Mouse (Mus musculus) forebrain, embryonic 12.5 days (tissue): ENCODE measurements around the gene Gtf3c6. TPM values are rescaled to one million over a fixed set of nuclear protein-coding genes. Genes with fewer than 3 reads are reported as not detected.
A peak's percentile ranks its signal among the peaks of the same experiment; 100 is the strongest.
"Not testable (repeated sequence)": the region's sequence is repeated elsewhere in the genome, so short reads cannot be mapped to it uniquely, and the experiment has no call there.

ENCODE experiments used
- ATAC-seq: fragments of 200-750 bp; cut with Nextera tagmentation; 2 replicates; pipeline ENCODE4 v1.8.0; 2017; ENCODE audit warnings: moderate TSS enrichment; ENCODE audit not compliant: low FRiP score
- H3K27ac ChIP-seq: fragments of 300-500 bp; sonication (generic); 2 replicates; pipeline ENCODE4 v1.5.1; 2016; ENCODE audit warnings: mild to moderate bottlenecking
- H3K27me3 ChIP-seq: fragments of 300-500 bp; sonication (generic); 2 replicates; pipeline ENCODE4 v1.6.1; 2016; ENCODE audit warnings: mild to moderate bottlenecking
- H3K36me3 ChIP-seq: fragments of 300-500 bp; sonication (generic); replicated peaks from 2 replicates; pipeline ENCODE4 v1.6.1; 2016; ENCODE audit warnings: mild to moderate bottlenecking
- H3K4me1 ChIP-seq: fragments of 300-500 bp; sonication (generic); 2 replicates; pipeline ENCODE4 v1.6.1; 2016
- H3K4me2 ChIP-seq: fragments of 300-500 bp; sonication (generic); 2 replicates; pipeline ENCODE4 v1.6.1; 2016; ENCODE audit warnings: mild to moderate bottlenecking, moderate library complexity
- H3K4me3 ChIP-seq: fragments of 300-500 bp; sonication (generic); replicated peaks from 2 replicates; pipeline ENCODE4 v1.5.1; 2016; ENCODE audit warnings: mild to moderate bottlenecking
- H3K9ac ChIP-seq: fragments of 300-500 bp; sonication (generic); 2 replicates; pipeline ENCODE4 v1.6.1; 2016; ENCODE audit warnings: mild to moderate bottlenecking
- H3K9me3 ChIP-seq: fragments of 300-500 bp; sonication (generic); 2 replicates; pipeline ENCODE4 v1.6.1; 2016
- WGBS: fragments of 180-500 bp; shearing (Covaris S2); methylation state at CpG from one replicate; pipeline ENCODE4 v1.1.7; 2016; 5-methylcytosine and 5-hydroxymethylcytosine counted together
- polyA plus RNA-seq: library from polyadenylated mRNA; unstranded; fragments of >200 nt; fragmentation: Nextera tagmentation; extraction: Ambion mirVana; gene quantifications from 2 replicates; pipeline ENCODE4 v1.2.1, GENCODE M21; 2016

Gene Gtf3c6
- 131 and 135 TPM in 2 replicates for polyA plus RNA-seq

DNA sequence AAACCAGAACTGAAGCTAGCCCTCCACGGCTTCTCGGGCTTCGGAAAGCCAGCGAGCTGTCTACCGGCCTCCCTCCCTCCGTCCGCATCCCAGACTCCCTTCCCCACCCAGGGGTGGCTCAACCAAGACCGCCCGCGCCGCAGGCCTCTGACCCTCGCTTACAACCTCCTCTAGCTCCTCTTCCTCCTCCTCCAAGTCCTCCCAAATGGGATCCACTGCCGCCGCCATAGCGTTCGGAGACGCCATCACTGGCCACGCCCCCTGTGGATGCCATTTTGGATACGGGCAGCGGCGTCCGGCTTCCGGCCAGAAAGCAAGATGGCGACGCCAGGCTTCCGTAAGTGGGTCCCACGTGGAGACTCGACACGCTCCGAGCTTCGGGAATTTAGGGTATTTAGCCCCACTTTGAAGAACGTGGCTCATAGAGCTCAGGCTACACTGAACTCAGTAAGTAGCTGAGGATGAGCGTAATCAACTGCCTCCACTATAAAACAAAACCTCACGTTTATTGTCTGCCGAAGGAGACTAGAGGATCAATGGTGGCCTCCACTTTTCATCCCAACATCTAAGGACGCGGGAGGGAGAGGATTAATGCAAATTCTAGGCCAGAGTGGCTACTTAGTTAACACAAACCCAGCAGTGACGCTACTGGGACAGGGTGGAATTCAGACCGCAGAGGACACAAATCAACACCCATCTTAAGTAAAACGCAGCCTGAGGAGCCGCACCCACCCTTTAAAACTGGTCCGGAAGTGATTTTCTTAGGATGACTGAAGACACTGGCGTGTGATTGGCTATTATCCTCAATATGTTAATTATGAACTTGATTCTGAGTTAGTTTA is at the start of gene Gtf3c6:
Gtf3c6 (minus strand) TSS at position 695 of the 842 bp plus-strand sequence.
- Histone ChIP-seq H3K36me3 (peaks cover 22% of the 10 kb centered on the region), H3K4me1 (peaks cover 23% of the 10 kb centered on the region), H3K4me2 (peak within 1 kb of the TSS; percentile 57), H3K27me3 (no peaks in the 10 kb centered on the region), H3K4me3 (peak within 1 kb of the TSS; percentile 79), H3K9ac (peak within 1 kb of the TSS; percentile 83), H3K9me3 (no peaks in the 10 kb centered on the region), H3K27ac (peak within 1 kb of the TSS; percentile 89)
- ATAC-seq: peak; percentile 78
- WGBS: under 1% methylated on average over 43 of the region's 43 CpGs

DNA sequence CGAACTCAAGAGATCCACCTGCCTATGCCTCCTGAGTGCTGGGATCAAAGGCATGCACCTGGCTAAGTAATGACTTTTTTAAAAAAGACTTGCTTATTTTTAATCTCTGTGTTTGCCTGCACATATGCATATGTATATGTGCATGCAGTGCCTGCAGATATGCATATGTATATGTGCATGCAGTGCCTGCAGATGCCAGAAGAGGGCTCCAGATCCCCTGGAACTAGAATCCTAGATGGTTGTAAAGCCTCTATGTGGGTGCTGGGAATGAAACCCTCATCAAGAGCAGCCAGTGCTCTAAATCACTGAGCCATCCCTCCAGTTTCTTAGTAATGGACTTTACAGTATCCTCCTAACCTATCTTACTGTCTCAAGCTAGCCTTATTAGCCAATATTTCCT is 48.1 kb upstream of the Gtf3c6 start:
- H3K27me3 ChIP-seq: no peaks in the 10 kb centered on the region
- no peak overlapping the region for H3K4me2 ChIP-seq
- ATAC-seq: no peak
- H3K4me1 ChIP-seq: no peaks in the 10 kb centered on the region
- no peak overlapping the region for H3K4me3 ChIP-seq
- H3K27ac ChIP-seq: no peak overlapping the region
- H3K9ac ChIP-seq: no peak overlapping the region
- H3K9me3 ChIP-seq: no peaks in the 10 kb centered on the region
- no peaks in the 10 kb centered on the region for H3K36me3 ChIP-seq
- 88% methylated on average over 1 of the region's 1 CpGs for WGBS

DNA sequence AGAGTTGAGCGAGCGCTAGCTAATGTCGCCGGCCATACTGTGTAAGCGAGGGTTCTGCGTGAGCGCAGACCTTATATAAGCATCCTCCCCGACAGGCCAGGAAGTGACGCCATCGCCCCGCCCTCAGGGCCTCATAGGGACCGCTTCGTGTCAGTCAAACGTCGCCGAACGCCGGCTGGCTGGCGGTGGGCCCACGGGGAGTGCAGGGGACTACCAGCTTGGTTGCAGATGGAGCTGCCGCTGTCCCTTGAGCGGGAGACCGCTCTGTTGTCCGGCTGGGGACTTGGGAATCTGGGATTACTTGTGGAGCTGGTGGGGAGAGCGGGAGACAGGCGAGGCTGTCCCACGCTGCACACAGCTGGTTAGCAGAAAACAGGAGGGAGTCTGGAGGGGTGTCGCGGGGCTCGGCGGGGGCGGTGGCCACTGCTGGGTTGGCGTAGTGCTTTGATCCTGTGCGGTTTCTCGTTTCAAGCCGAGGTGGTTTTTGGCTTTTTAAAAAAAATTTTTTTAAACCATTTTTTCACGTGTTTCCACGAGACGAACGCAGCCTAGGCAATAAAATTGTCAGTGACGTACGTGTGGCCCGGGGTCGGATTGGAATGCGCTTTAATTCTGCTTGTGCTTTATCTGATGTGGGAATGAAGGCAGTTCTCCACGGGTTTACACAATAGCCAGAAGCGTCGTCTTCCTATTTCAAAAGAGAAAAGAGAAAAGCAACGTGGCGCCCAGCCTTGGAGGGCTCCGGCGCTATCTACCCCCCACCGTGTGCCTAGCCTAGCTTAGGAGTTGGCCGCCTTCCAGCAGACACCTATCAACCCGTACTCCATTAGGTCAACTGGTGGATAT is 44.5 kb upstream of the Gtf3c6 start, which contains the start of gene Amd1:
Amd1 (minus strand) TSS at position 47 of the 846 bp plus-strand sequence.
- H3K27me3 ChIP-seq: no peaks in the 10 kb centered on the region
- peak within 1 kb of the TSS; percentile 87 for H3K4me3 ChIP-seq
- no peaks in the 10 kb centered on the region for H3K9me3 ChIP-seq
- under 1% methylated on average over 55 of the region's 55 CpGs for WGBS
- H3K9ac ChIP-seq: peak within 1 kb of the TSS; percentile 93
- peak within 1 kb of the TSS; percentile 97 for H3K27ac ChIP-seq
- H3K4me2 ChIP-seq: peak within 1 kb of the TSS; percentile 71
- no peaks in the 10 kb centered on the region for H3K36me3 ChIP-seq
- ATAC-seq: peak; percentile 98
- H3K4me1 ChIP-seq: peaks cover 21% of the 10 kb centered on the region

DNA sequence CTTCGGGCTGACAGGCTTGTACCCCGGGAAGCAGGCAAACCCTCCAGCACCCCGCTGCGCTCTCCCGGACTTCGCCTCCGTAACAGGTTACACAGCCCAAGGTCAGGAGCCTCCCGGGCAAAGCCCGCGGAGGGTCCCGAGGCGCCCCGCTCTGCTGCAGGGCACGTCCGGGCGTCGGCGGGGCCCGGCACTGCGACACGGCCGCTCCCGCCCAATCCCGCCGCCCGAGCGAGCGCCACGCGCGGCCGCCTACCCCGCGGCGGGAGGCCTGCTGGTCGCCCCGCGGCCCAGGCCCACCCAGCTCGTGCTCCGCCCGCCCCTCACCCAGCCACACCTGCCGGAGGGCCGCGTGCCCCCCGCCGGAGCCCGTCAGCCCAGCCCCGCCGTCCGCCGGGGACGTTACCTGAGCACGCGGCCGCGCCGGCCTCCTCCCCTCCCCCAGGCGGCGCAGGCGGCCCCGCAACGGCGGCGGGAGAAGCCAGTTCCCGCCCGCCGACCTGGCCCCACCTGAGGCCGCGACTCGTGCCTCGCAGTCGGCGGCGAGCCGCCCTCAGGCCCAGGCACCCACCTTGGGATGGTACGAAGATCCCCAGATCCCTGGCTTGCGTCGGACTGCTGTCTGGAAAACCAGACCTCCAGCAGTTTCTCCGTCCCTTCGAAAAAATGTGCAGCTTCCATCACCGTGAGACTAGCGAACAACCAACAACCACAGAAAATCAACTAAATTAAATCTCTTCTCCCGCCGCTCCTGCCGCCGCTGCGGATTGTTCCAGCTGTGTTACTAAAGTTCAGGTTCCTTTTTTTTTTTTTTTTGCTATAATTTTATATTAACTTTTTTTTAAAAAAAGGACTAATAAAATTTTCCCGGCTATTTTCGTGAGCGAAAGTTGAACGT is 43.5 kb upstream of the Gtf3c6 start:
- not testable (repeated sequence) for H3K36me3 ChIP-seq, H3K9me3 ChIP-seq, H3K27me3 ChIP-seq
- Histone ChIP-seq H3K27ac (peak overlapping the region; percentile 87), H3K4me2 (peak overlapping the region; percentile 55), H3K4me3 (peak overlapping the region; percentile 87), H3K9ac (peak overlapping the region; percentile 93), H3K4me1 (peaks cover 25% of the 10 kb centered on the region)
- WGBS: under 1% methylated on average over 63 of the region's 91 CpGs
- ATAC-seq: peak; percentile 30

DNA sequence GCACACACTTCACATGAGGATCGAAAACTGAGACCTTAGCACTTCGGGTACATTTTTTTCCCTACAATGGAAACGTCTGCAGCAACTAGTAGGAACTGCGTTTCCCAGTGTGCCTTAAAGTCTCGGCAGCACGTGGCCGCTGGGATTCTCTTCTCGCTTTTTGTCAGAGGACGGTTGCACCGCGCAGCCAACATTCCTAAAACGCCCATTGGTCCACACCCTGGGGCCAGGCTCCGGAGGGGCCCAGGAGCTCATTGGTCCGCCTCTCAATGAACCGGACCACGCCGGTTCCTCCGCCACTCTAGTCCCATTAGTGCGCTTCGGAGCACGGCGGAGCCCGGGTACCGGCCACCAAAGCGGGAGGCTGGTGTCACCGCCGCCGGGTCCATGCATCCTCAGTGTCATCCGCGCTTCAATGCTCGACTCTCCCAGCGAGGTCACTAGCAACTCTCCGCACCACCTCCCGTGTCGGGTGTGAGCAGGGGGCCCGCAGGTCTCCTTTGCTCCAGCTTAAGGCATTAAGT is 42.8 kb upstream of the Gtf3c6 start:
- Histone ChIP-seq H3K4me1 (peaks cover 31% of the 10 kb centered on the region), H3K9me3 (no peaks in the 10 kb centered on the region), H3K36me3 (peaks cover 4% of the 10 kb centered on the region; the same call in 1 of the 2 replicates), H3K27me3 (no peaks in the 10 kb centered on the region), H3K4me2 (peak overlapping the region; percentile 55), H3K27ac (peak overlapping the region; percentile 87), H3K4me3 (peak overlapping the region; percentile 87), H3K9ac (peak overlapping the region; percentile 93)
- WGBS: under 1% methylated on average over 36 of the region's 36 CpGs
- peak; percentile 83 for ATAC-seq

DNA sequence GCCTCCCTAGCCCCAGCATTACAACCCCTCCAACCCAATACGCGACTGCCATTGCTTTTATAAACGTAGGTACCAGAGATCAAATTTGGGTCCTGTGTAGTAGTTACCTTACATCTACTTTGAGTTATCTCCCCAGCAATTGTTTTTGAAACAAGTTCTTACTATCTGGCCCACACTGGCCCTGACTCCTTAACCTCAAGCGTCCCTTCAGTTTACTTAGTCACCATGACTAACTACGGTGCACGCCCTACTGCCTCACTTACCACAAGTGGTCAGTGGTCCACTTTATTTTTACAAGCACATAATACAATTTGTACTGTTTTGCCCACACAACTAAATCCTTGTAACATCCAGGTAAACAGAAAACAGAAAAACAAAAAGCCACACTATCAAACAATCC is 34.7 kb upstream of the Gtf3c6 start:
- H3K4me2 ChIP-seq: no peak overlapping the region
- no peaks in the 10 kb centered on the region for H3K9me3 ChIP-seq
- no peak overlapping the region for H3K4me3 ChIP-seq
- peaks cover 10% of the 10 kb centered on the region; the same call in 1 of the 2 replicates for H3K4me1 ChIP-seq
- ATAC-seq: no peak
- WGBS: 96% methylated on average over 6 of the region's 6 CpGs
- H3K27ac ChIP-seq: no peak overlapping the region
- peaks cover 31% of the 10 kb centered on the region for H3K36me3 ChIP-seq
- H3K27me3 ChIP-seq: no peaks in the 10 kb centered on the region
- H3K9ac ChIP-seq: no peak overlapping the region

DNA sequence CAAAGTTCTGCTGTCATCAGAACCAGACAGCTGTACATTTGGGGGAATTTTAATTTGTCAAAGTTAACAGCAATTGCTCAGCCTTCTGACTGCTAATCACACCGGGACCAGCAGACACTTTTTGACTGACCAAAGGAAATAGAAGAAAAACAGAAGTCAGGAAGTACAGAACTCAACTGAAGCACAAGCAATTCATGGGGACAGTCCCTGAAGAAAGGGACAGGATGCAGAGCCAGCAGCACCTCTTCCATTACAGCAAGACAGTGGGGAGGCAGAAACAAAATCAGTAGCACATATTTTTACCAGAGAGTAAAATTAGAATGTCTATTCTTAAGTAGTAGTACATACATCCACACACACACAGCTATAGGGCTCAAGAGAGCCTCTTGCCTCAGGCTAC is 28.9 kb upstream of the Gtf3c6 start:
- ATAC-seq: no peak
- no peak overlapping the region for H3K27ac ChIP-seq
- peaks cover 35% of the 10 kb centered on the region for H3K36me3 ChIP-seq
- no peak overlapping the region for H3K9ac ChIP-seq
- 84% methylated on average over 1 of the region's 1 CpGs for WGBS
- no peaks in the 10 kb centered on the region for H3K4me1 ChIP-seq
- H3K27me3 ChIP-seq: no peaks in the 10 kb centered on the region
- H3K9me3 ChIP-seq: no peaks in the 10 kb centered on the region
- H3K4me2 ChIP-seq: no peak overlapping the region
- no peak overlapping the region for H3K4me3 ChIP-seq

DNA sequence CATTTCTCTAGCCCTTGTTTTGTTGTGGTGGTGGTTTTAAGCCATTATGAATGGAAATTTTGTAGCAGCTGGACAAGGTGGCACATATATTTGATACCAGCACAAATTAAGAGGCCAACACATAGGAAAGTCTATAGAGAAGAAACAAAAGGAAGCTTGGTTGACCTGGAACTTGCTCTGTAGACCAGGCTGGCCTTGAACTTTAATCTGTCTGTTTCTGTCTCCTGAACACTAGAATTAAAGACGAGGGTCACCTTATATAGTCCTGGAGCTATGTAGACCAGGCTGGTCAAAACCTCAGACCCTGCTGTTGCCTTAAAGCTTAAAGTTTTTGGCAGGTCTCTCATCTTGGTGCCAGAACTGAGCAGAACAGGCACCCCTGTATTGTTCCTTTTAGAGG is 27.7 kb upstream of the Gtf3c6 start:
- H3K4me1 ChIP-seq: no peaks in the 10 kb centered on the region
- H3K27ac ChIP-seq: no peak overlapping the region
- H3K9me3 ChIP-seq: no peaks in the 10 kb centered on the region
- peaks cover 24% of the 10 kb centered on the region for H3K36me3 ChIP-seq
- H3K4me2 ChIP-seq: no peak overlapping the region
- ATAC-seq: no peak
- H3K4me3 ChIP-seq: no peak overlapping the region
- WGBS: 89% methylated on average over 1 of the region's 1 CpGs
- no peak overlapping the region for H3K9ac ChIP-seq
- H3K27me3 ChIP-seq: no peaks in the 10 kb centered on the region

DNA sequence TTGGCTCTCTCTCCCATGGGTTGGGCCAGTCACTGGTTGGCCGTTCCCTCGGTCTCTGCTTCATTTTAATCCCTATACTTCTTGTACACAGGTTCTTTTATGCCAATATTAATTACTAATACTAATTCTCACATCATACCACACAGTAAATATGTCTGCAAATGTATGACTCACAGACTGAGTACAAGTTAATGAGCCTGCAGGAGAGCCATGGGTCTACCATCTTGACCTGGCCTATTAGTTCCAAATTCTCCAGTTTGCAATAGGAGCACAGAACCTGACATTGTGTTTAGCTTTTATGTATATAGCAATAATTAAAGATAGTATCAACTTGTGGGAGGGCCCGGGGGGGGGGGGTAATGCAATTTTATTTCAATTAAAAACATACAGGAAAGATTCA is 27.1 kb upstream of the Gtf3c6 start:
- Histone ChIP-seq H3K9me3 (no peaks in the 10 kb centered on the region), H3K9ac (no peak overlapping the region), H3K27ac (no peak overlapping the region), H3K27me3 (no peaks in the 10 kb centered on the region), H3K4me3 (no peak overlapping the region), H3K4me1 (no peaks in the 10 kb centered on the region), H3K4me2 (no peak overlapping the region), H3K36me3 (peaks cover 23% of the 10 kb centered on the region)
- no peak for ATAC-seq
- 90% methylated on average over 3 of the region's 3 CpGs for WGBS

DNA sequence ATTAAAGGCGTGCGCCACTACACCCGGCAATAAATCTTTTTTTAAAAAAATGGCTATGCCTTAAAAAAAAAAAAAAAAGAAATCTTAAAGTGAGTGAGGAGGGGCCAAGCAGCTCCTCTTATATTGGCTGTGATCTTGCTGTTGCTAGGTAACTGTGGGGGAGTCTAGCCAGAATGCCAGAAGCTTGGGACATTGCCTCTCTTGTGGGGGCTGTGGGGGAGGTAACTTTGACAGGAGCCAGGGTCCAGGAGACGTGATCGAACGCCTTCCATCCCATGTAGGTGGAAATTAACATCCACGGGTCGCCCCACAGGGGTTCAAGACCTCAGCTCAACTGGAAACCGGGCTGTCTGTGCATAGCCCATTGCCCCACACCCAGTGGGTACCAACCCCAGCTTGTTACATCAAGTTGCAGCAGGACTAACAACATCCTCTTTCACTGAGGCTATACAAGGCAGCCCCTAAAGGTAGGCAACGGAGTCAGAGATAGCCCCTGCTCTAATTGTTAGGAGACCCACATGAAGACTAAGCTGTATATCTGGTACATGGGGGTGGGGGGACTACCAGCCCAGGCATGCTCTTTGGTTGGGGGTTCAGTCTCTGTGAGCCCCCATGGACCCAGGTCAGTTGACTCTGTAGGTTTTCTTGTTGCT is 26.4 kb upstream of the Gtf3c6 start:
- no peaks in the 10 kb centered on the region for H3K9me3 ChIP-seq
- no peak overlapping the region for H3K9ac ChIP-seq
- no peaks in the 10 kb centered on the region for H3K4me1 ChIP-seq
- no peak overlapping the region for H3K4me3 ChIP-seq
- 88% methylated on average over 10 of the region's 10 CpGs for WGBS
- H3K27ac ChIP-seq: no peak overlapping the region
- H3K4me2 ChIP-seq: no peak overlapping the region
- no peak for ATAC-seq
- no peaks in the 10 kb centered on the region for H3K27me3 ChIP-seq
- H3K36me3 ChIP-seq: peaks cover 21% of the 10 kb centered on the region

DNA sequence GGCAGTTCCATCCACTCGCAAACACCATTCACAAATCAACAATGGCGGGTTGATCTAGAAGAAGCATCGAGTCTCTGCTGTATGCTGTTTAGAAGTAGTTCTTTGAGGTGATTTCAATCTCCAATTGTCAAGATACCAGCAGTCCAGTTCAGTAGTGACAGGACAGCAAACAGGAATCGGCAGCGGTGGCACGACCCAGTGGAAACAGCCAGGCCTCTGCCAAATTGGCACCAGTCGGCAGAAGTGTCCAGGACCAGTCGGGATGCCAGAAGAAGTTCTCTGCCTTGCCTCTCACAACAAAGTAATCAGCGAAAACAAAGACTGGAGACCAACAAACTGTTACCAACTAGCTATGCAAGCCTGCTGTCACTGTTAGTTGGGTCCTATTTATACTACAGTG is 25.7 kb upstream of the Gtf3c6 start:
- H3K9ac ChIP-seq: no peak overlapping the region
- no peak for ATAC-seq
- H3K4me3 ChIP-seq: no peak overlapping the region
- no peaks in the 10 kb centered on the region for H3K27me3 ChIP-seq
- no peaks in the 10 kb centered on the region for H3K4me1 ChIP-seq
- H3K36me3 ChIP-seq: peaks cover 20% of the 10 kb centered on the region
- H3K9me3 ChIP-seq: no peaks in the 10 kb centered on the region
- no peak overlapping the region for H3K27ac ChIP-seq
- 95% methylated on average over 9 of the region's 9 CpGs for WGBS
- no peak overlapping the region for H3K4me2 ChIP-seq
